Comparison of ENCODE assay signal across 9 mouse cellular contexts in the genomic region with DNA sequence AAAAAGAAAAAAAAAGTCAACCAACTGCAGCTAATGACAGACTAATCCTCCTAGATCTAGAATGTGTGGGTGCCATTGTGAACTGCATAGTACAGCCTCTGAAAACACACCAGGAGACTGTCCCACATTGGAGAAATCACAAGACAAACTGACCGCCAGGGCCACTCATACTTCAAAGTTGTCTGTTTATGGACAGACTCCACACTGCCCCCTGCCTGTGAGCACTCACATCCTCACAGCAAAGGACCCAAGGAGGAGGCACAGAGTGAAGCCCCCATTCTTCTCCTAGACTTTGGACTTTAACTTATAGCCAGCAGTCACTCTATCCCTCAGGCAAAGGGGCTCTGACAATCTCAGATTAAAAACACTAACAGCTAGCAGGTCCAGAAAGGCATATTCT.
DNase-seq lines count a peak whose midpoint lies in the region; ATAC-seq and TF ChIP-seq lines count a peak whose summit lies in the region.
"Had no signal": no experiment of that assay in that cellular context is flagged by ENCODE, and none has a peak within 500 bp of the region (broad histone marks: within the 10 kb centered on the region; RNA-seq: fewer than 3 reads in every experiment).

No protein-coding gene starts in this region.

- H3K27me3 ChIP-seq in liver, postnatal 0 days (ENCODE audit: insufficient read depth, low read length) = no peaks in the 10 kb centered on the region

- 70% methylated on average over 1 of the region's 1 CpGs for WGBS in liver, postnatal 0 days (ENCODE audit: insufficient replicate concordance)

- H3K4me2 ChIP-seq in liver, postnatal 0 days (ENCODE audit: low read depth, low read length) = no peak overlapping the region

- no peaks in the 10 kb centered on the region for H3K36me3 ChIP-seq in liver, postnatal 0 days (replicated peaks; ENCODE audit: insufficient read depth, low read length)

- no peak overlapping the region for H3K27ac ChIP-seq in layer of hippocampus, adult 2 months
- H3K27ac ChIP-seq in bone marrow macrophage, adult 2 months (ENCODE audit: insufficient read depth, low read depth, low read length) = no peak overlapping the region
- no peak overlapping the region for H3K27ac ChIP-seq in liver, postnatal 0 days (ENCODE audit: low read depth)
- H3K27ac ChIP-seq: macrophage had no signal

- no peak for TF ChIP-seq EP300 in liver, postnatal 0 days (IDR thresholded peaks at IDR 0.05; ENCODE audit: low read depth)

- H3K4me1 ChIP-seq in bone marrow macrophage, adult 2 months (ENCODE audit: control insufficient read depth, insufficient read depth, low read length) = peaks cover 33% of the 10 kb centered on the region
- peaks cover 38% of the 10 kb centered on the region for H3K4me1 ChIP-seq in liver, postnatal 0 days (ENCODE audit: insufficient read depth)

- TF ChIP-seq POLR2A in bone marrow macrophage, adult 2 months (IDR thresholded peaks at IDR 0.05; ENCODE audit: borderline replicate concordance, low read depth, low read length) = no peak

- peak; percentile 65 for DNase-seq in CD4-positive, CD25-positive, alpha-beta regulatory T cell, adult 2 months (ENCODE audit: low read depth, low spot score)
- no peak for DNase-seq in layer of hippocampus, adult 2 months (ENCODE audit: low spot score in 2 of 2)
- DNase-seq in layer of hippocampus, adult 18-20 months (ENCODE audit: low spot score in 2 of 2) = no peak
- peak; percentile 47 for DNase-seq in liver, postnatal 0 days
- no peak for DNase-seq in urinary bladder, postnatal 25 days (ENCODE audit: low spot score)
- no peak for DNase-seq in layer of hippocampus, adult 11-12 months (ENCODE audit: low spot score)

- peak; percentile 78 for TF ChIP-seq CTCF in layer of hippocampus, adult 2 months (conservative IDR thresholded peaks at IDR 0.05)
- TF ChIP-seq CTCF in bone marrow macrophage, adult 2 months (IDR thresholded peaks at IDR 0.05; ENCODE audit: low read depth, low read length) = 0 out of 2 replicates have a peak, but pooled peaks have one; percentile 13
- peak; percentile 67 for TF ChIP-seq CTCF in liver, postnatal 0 days (IDR thresholded peaks at IDR 0.05; ENCODE audit: low read depth)

- no peak for ATAC-seq in CD4-positive, CD25-positive, alpha-beta regulatory T cell, adult 4 months
- no peak for ATAC-seq in liver, postnatal 0 days

- H3K9ac ChIP-seq in liver, postnatal 0 days (replicated peaks) = no peak overlapping the region

- H3K9me3 ChIP-seq in liver, postnatal 0 days (ENCODE audit: low read length) = no peaks in the 10 kb centered on the region

- H3K4me3 ChIP-seq in layer of hippocampus, adult 2 months = no peak overlapping the region
- H3K4me3 ChIP-seq in bone marrow macrophage, adult 2 months (ENCODE audit: insufficient read depth, low read length) = no peak overlapping the region
- H3K4me3 ChIP-seq in liver, postnatal 0 days (ENCODE audit: low read depth, low read length) = no peak overlapping the region

Comparison
In these comparisons a context has a peak if more than half of its experiments do, and no peak if none do; other contexts are left out.
1. DNase-seq: peak in CD4-positive, CD25-positive, alpha-beta regulatory T cell, adult 2 months (single experiment) and liver, postnatal 0 days (single experiment); none in layer of hippocampus, adult 2 months (0 of 2), layer of hippocampus, adult 18-20 months (0 of 2), urinary bladder, postnatal 25 days (single experiment) and layer of hippocampus, adult 11-12 months (single experiment).
2. CTCF ChIP-seq: peak in every context shown above with its lines; median percentile 78 in layer of hippocampus, adult 2 months; 67 in liver, postnatal 0 days; 13 in bone marrow macrophage, adult 2 months.